Mouse (Mus musculus) layer of hippocampus, adult 9-10 months (tissue): ENCODE results near the gene Apoc3.

Source experiments
- DNase-seq: peaks from one replicate; pipeline ENCODE4 v3.0.0; 2022; ENCODE audit warnings: low spot score

Apoc3 gene

GRCm38 (mm10) chr9:46192642-46193041, 42.8 kb downstream of the Apoc3 start:
- DNase-seq = no peak

- DNase-seq = no peak
Observed at GRCm38 (mm10) chr9:46191644-46192043, 43.8 kb downstream of the Apoc3 start.

GRCm38 (mm10) chr9:46191234-46191633, 44.2 kb downstream of the Apoc3 start:
- no peak for DNase-seq

- DNase-seq = no peak
Observed at GRCm38 (mm10) chr9:46189381-46189780, 46.1 kb downstream of the Apoc3 start.

- no peak for DNase-seq
Observed at GRCm38 (mm10) chr9:46188956-46189355, 46.5 kb downstream of the Apoc3 start.

GRCm38 (mm10) chr9:46188370-46188769, 47.1 kb downstream of the Apoc3 start:
- DNase-seq = no peak

GRCm38 (mm10) chr9:46186387-46186786, 49.0 kb downstream of the Apoc3 start:
- DNase-seq = no peak

- no peak for DNase-seq
Observed at GRCm38 (mm10) chr9:46185191-46185590, 50.2 kb downstream of the Apoc3 start.

- DNase-seq = no peak
Observed at GRCm38 (mm10) chr9:46184542-46184941, 50.9 kb downstream of the Apoc3 start.
